Mouse (Mus musculus) forebrain, embryonic 15.5 days (tissue): ENCODE data around the gene 4930432M17Rik. TPM values are rescaled to one million over a fixed set of nuclear protein-coding genes. Genes with fewer than 3 reads are reported as not detected.

Experiments
- ATAC-seq: fragments of 200-750 bp; cut with Nextera tagmentation; replicated peaks from 2 replicates; pipeline ENCODE4 v1.8.0; 2017; ENCODE audit warnings: mild to moderate bottlenecking, moderate TSS enrichment, moderate library complexity
- H3K27ac ChIP-seq: fragments of 300-500 bp; sonication (generic); replicated peaks from 2 replicates; pipeline ENCODE4 v1.5.1; 2015; ENCODE audit warnings: mild to moderate bottlenecking, inconsistent platforms
- H3K27me3 ChIP-seq: fragments of 300-500 bp; sonication (generic); 2 replicates; pipeline ENCODE4 v1.6.1; 2015; ENCODE audit warnings: inconsistent platforms
- H3K36me3 ChIP-seq: fragments of 300-500 bp; sonication (generic); 2 replicates; pipeline ENCODE4 v1.6.1; 2015; ENCODE audit warnings: mild to moderate bottlenecking, inconsistent platforms
- H3K4me1 ChIP-seq: fragments of 300-500 bp; sonication (generic); 2 replicates; pipeline ENCODE4 v1.6.1; 2015; ENCODE audit warnings: inconsistent platforms
- H3K4me2 ChIP-seq: fragments of 300-500 bp; sonication (generic); replicated peaks from 2 replicates; pipeline ENCODE4 v1.6.1; 2015; ENCODE audit warnings: mild to moderate bottlenecking, inconsistent platforms
- H3K4me3 ChIP-seq: fragments of 300-500 bp; sonication (generic); 2 replicates; pipeline ENCODE4 v1.5.1; 2015; ENCODE audit warnings: mild to moderate bottlenecking, inconsistent platforms
- H3K9ac ChIP-seq: fragments of 300-500 bp; sonication (generic); replicated peaks from 2 replicates; pipeline ENCODE4 v1.6.1; 2015; ENCODE audit warnings: mild to moderate bottlenecking, inconsistent platforms
- H3K9me3 ChIP-seq: fragments of 300-500 bp; sonication (generic); 2 replicates; pipeline ENCODE4 v1.6.1; 2016; ENCODE audit warnings: inconsistent platforms
- WGBS: fragments of 180-500 bp; shearing (Covaris S2); methylation state at CpG from one replicate; pipeline ENCODE4 v1.1.7; 2015; ENCODE audit warnings: mixed read lengths; 5-methylcytosine and 5-hydroxymethylcytosine counted together
- polyA plus RNA-seq: library from polyadenylated mRNA; unstranded; fragments of >200 nt; fragmentation: Nextera tagmentation; extraction: Ambion mirVana; gene quantifications from 2 replicates; pipeline ENCODE4 v1.2.1, GENCODE M21; 2015

Gene 4930432M17Rik
- polyA plus RNA-seq, 1 experiment from 2014 or later, result not detected

GRCm38 (mm10) chr3:121715336-121715735 is 44.8 kb downstream of the 4930432M17Rik start:
- no peak overlapping the region for H3K4me3 ChIP-seq
- ATAC-seq, result no peak

GRCm38 (mm10) chr3:121715741-121716459 is 45.3 kb downstream of the 4930432M17Rik start:
- H3K27ac ChIP-seq, result no peak overlapping the region
- H3K9me3 ChIP-seq, result no peaks in the 10 kb centered on the region
- no peak overlapping the region for H3K9ac ChIP-seq
- H3K4me1 ChIP-seq, result peaks cover 4% of the 10 kb centered on the region; the same call in 1 of the 2 replicates
- 72% methylated on average over 6 of the region's 6 CpGs for WGBS
- no peaks in the 10 kb centered on the region for H3K36me3 ChIP-seq
- H3K4me2 ChIP-seq, result no peak overlapping the region
- ATAC-seq, result no peak
- no peaks in the 10 kb centered on the region for H3K27me3 ChIP-seq
- no peak overlapping the region for H3K4me3 ChIP-seq

More at GRCm38 (mm10) chr3:121715336-121715735, 44.8 kb downstream of the 4930432M17Rik start:
- H3K36me3 ChIP-seq, result no peaks in the 10 kb centered on the region
- H3K9ac ChIP-seq, result no peak overlapping the region
- no peaks in the 10 kb centered on the region for H3K27me3 ChIP-seq
- peaks cover 4% of the 10 kb centered on the region; the same call in 1 of the 2 replicates for H3K4me1 ChIP-seq
- no peak overlapping the region for H3K27ac ChIP-seq
- H3K9me3 ChIP-seq, result no peaks in the 10 kb centered on the region
- no peak overlapping the region for H3K4me2 ChIP-seq

- no peak for ATAC-seq
- H3K27me3 ChIP-seq, result no peaks in the 10 kb centered on the region
- 87% methylated on average over 5 of the region's 5 CpGs for WGBS
These were observed 45.9 kb downstream of the 4930432M17Rik start for GRCm38 (mm10) chr3:121716480-121716879.

GRCm38 (mm10) chr3:121718679-121719078 is 48.1 kb downstream of the 4930432M17Rik start:
- H3K9ac ChIP-seq, result no peak overlapping the region
- H3K4me3 ChIP-seq, result no peak overlapping the region
- WGBS, result 83% methylated on average over 8 of the region's 8 CpGs
- no peak for ATAC-seq
- H3K36me3 ChIP-seq, result no peaks in the 10 kb centered on the region
- H3K4me1 ChIP-seq, result peaks cover 19% of the 10 kb centered on the region
- no peaks in the 10 kb centered on the region for H3K9me3 ChIP-seq
- H3K4me2 ChIP-seq, result no peak overlapping the region
- no peaks in the 10 kb centered on the region for H3K27me3 ChIP-seq
- no peak overlapping the region for H3K27ac ChIP-seq

More at GRCm38 (mm10) chr3:121716480-121716879, 45.9 kb downstream of the 4930432M17Rik start:
- H3K4me2 ChIP-seq, result no peak overlapping the region
- peaks cover 8% of the 10 kb centered on the region for H3K4me1 ChIP-seq
- no peak overlapping the region for H3K4me3 ChIP-seq
- H3K9me3 ChIP-seq, result no peaks in the 10 kb centered on the region
- no peak overlapping the region for H3K9ac ChIP-seq
- no peak overlapping the region for H3K27ac ChIP-seq
- H3K36me3 ChIP-seq, result no peaks in the 10 kb centered on the region

GRCm38 (mm10) chr3:121719701-121720100 is 49.1 kb downstream of the 4930432M17Rik start:
- 54% methylated on average over 3 of the region's 3 CpGs for WGBS
- Histone ChIP-seq H3K36me3 (no peaks in the 10 kb centered on the region), H3K27me3 (no peaks in the 10 kb centered on the region), H3K4me2 (no peak overlapping the region), H3K9me3 (no peaks in the 10 kb centered on the region), H3K4me3 (no peak overlapping the region), H3K9ac (no peak overlapping the region), H3K4me1 (peaks cover 29% of the 10 kb centered on the region), H3K27ac (no peak overlapping the region)
- ATAC-seq, result no peak

- no peak for ATAC-seq
- 0 out of 2 replicates have a peak overlapping the region, but pooled peaks have one; percentile 9 for H3K27ac ChIP-seq
- no peak overlapping the region for H3K9ac ChIP-seq
- H3K4me3 ChIP-seq, result no peak overlapping the region
- WGBS, result 48% methylated on average over 14 of the region's 14 CpGs
- H3K36me3 ChIP-seq, result no peaks in the 10 kb centered on the region
- H3K4me1 ChIP-seq, result peaks cover 34% of the 10 kb centered on the region
- H3K4me2 ChIP-seq, result peak overlapping the region; percentile 23; the same call in 1 of the 2 replicates
- no peaks in the 10 kb centered on the region for H3K9me3 ChIP-seq
- H3K27me3 ChIP-seq, result no peaks in the 10 kb centered on the region
These were observed 50.5 kb downstream of the 4930432M17Rik start for GRCm38 (mm10) chr3:121720801-121721690.

- no peaks in the 10 kb centered on the region for H3K36me3 ChIP-seq
- no peaks in the 10 kb centered on the region for H3K9me3 ChIP-seq
- 56% methylated on average over 7 of the region's 7 CpGs for WGBS
- no peak overlapping the region for H3K9ac ChIP-seq
- H3K4me3 ChIP-seq, result no peak overlapping the region
- no peak overlapping the region for H3K27ac ChIP-seq
- no peak overlapping the region for H3K4me2 ChIP-seq
- H3K27me3 ChIP-seq, result no peaks in the 10 kb centered on the region
- H3K4me1 ChIP-seq, result peaks cover 34% of the 10 kb centered on the region
- ATAC-seq, result no peak
These were observed 51.1 kb downstream of the 4930432M17Rik start for GRCm38 (mm10) chr3:121721691-121722070.

- Histone ChIP-seq H3K27me3 (no peaks in the 10 kb centered on the region), H3K4me1 (peaks cover 34% of the 10 kb centered on the region), H3K27ac (peak within 1 kb of the TSS; percentile 52; the same call in 1 of the 2 replicates), H3K4me3 (peak within 1 kb of the TSS; percentile 84), H3K4me2 (peak within 1 kb of the TSS; percentile 88), H3K9ac (peak within 1 kb of the TSS; percentile 70), H3K9me3 (no peaks in the 10 kb centered on the region), H3K36me3 (no peaks in the 10 kb centered on the region)
- ATAC-seq, result peak; percentile 82
- under 1% methylated on average over 69 of the region's 73 CpGs for WGBS
These were observed 52.6 kb downstream of the 4930432M17Rik start, which contains the start of gene F3 for GRCm38 (mm10) chr3:121722971-121723844. Gene F3, plus strand, starts transcription at chr3:121723537.

- Histone ChIP-seq H3K4me3 (peak overlapping the region; percentile 84), H3K4me2 (peak overlapping the region; percentile 88), H3K9me3 (no peaks in the 10 kb centered on the region), H3K9ac (peak overlapping the region; percentile 70), H3K36me3 (no peaks in the 10 kb centered on the region), H3K4me1 (peaks cover 34% of the 10 kb centered on the region), H3K27ac (peak overlapping the region; percentile 52; the same call in 1 of the 2 replicates), H3K27me3 (no peaks in the 10 kb centered on the region)
- 4% methylated on average over 20 of the region's 20 CpGs for WGBS
- ATAC-seq, result peak; percentile 53
These were observed 53.5 kb downstream of the 4930432M17Rik start for GRCm38 (mm10) chr3:121723968-121724524.

- H3K4me2 ChIP-seq, result peak overlapping the region; percentile 88
- H3K27ac ChIP-seq, result no peak overlapping the region
- no peak for ATAC-seq
- no peaks in the 10 kb centered on the region for H3K27me3 ChIP-seq
- H3K4me1 ChIP-seq, result peaks cover 34% of the 10 kb centered on the region
- H3K36me3 ChIP-seq, result no peaks in the 10 kb centered on the region
- H3K9ac ChIP-seq, result no peak overlapping the region
- H3K4me3 ChIP-seq, result peak overlapping the region; percentile 84
- H3K9me3 ChIP-seq, result no peaks in the 10 kb centered on the region
- WGBS, result 29% methylated on average over 12 of the region's 12 CpGs
These were observed 54.0 kb downstream of the 4930432M17Rik start for GRCm38 (mm10) chr3:121724553-121724952.

- peaks cover 34% of the 10 kb centered on the region for H3K4me1 ChIP-seq
- no peak for ATAC-seq
- H3K9ac ChIP-seq, result no peak overlapping the region
- no peaks in the 10 kb centered on the region for H3K36me3 ChIP-seq
- no peak overlapping the region for H3K27ac ChIP-seq
- WGBS, result 61% methylated on average over 10 of the region's 10 CpGs
- no peaks in the 10 kb centered on the region for H3K9me3 ChIP-seq
- H3K4me3 ChIP-seq, result no peak overlapping the region
- no peak overlapping the region for H3K4me2 ChIP-seq
- no peaks in the 10 kb centered on the region for H3K27me3 ChIP-seq
These were observed 55.1 kb downstream of the 4930432M17Rik start for GRCm38 (mm10) chr3:121725651-121726050.
